Mouse (Mus musculus) cerebellum, adult 11 months (tissue): ENCODE results near the gene Gm21903.
"Not testable (repeated sequence)": the region's sequence is repeated elsewhere in the genome, so short reads cannot be mapped to it uniquely, and the experiment has no call there.

Experiments used
- DNase-seq: peaks from one replicate; pipeline ENCODE4 v3.0.0; 2022

Gm21903 gene

DNA sequence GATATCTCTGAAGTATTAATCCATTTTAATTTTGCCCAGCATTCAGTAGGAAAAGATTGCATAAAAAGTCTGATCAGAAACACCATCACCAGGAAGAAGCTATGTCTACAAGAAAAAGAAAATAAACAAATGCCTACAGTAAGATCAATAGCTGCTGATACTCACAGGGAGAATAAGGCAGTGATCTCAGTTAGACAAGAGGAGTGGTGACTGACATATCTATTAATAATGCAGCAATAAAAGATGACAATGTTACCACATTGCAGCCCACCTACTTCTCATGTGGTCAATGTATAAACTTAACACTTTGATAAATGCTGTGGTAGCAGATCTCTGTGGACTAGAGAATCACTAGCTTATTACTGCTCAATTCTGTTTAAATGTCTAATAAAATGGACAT, at the start of gene Gm21903:
Gm21903 (minus strand) TSS at position 101 of the 400 bp plus-strand sequence.
- no peak for DNase-seq

DNA sequence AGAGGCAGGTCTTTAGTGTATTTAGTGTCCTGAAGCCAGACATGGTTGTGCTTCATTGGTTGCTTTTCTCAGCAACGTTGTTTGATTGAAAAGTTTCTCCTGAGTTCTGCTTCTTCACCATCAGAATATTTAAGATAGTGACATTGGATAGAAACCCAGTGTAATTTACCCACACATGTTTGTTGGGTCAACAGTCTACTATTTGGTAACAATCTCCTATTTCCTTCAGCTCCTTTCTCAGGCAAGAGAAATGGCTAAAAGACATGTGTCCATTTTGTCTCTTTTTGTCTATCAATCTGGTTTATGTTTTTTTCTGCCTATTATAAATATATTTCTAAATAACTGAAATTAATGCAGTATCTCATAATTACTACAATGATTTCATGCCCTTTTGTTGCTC, 33.8 kb upstream of the Gm21903 start, which contains the start of gene Esp23:
Esp23 (minus strand) TSS at position 101 of the 400 bp plus-strand sequence.
- DNase-seq: no peak

DNA sequence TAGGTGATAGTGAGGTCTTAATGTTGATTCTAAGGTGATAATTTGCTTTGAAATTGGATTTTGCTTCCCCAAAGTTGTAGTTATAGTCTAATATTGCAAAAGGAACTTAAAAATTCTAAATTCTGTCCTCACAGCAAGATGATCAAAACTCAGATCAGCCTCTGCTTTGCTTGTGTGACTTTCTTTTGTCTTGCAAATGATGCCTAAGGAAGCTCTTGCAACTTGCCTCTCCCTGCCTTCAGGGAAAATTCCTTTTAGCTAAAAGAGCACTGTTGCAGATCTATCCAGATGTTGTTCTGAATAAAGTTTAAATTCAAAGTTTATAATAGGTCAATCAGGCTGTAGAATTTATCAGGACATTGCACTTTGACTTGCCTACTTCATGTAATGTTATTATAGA, 20.5 kb upstream of the Gm21903 start:
- no peak for DNase-seq

DNA sequence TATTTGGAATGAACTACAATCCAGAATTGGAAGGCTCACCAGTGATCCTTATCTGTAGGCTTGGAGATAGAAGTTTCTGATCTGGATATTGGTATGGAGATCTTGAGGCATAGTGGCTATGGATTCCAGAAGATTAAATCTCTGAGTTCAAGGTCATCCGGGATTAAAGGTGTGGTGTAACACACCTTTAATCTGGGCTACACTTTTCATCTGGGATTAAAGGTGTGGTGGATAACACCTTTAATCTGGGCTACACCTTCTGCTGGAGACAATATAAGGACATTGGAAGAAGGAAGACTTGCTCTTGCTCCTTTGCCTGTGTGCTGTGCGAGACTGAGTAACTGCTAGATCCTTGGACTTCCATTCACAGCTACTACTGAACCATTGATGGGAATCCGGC, 6.7 kb downstream of the Gm21903 start, which contains the start of gene Esp24:
Esp24 (plus strand) TSS at position 301 of the 400 bp plus-strand sequence.
- DNase-seq: not testable (repeated sequence)

DNA sequence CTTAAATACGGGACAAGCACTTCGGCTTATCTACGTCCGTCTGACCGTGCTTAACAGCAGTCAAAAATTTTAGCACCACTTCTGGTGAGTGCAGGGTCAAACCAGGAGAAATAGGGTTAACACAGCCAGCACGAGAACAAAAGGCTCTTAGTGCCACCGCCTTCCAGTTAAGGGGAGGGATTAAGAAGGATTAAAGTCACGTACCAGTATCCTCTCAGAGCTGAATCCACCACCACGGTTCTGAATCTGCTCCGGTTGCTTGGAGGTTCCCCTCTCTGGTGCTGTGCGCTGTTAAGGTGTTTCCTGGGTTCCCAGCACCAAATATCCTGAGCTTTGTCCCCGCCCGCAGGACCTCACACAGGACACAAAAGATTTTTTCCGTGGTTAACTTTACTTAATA, 26.0 kb downstream of the Gm21903 start:
- DNase-seq: no peak

DNA sequence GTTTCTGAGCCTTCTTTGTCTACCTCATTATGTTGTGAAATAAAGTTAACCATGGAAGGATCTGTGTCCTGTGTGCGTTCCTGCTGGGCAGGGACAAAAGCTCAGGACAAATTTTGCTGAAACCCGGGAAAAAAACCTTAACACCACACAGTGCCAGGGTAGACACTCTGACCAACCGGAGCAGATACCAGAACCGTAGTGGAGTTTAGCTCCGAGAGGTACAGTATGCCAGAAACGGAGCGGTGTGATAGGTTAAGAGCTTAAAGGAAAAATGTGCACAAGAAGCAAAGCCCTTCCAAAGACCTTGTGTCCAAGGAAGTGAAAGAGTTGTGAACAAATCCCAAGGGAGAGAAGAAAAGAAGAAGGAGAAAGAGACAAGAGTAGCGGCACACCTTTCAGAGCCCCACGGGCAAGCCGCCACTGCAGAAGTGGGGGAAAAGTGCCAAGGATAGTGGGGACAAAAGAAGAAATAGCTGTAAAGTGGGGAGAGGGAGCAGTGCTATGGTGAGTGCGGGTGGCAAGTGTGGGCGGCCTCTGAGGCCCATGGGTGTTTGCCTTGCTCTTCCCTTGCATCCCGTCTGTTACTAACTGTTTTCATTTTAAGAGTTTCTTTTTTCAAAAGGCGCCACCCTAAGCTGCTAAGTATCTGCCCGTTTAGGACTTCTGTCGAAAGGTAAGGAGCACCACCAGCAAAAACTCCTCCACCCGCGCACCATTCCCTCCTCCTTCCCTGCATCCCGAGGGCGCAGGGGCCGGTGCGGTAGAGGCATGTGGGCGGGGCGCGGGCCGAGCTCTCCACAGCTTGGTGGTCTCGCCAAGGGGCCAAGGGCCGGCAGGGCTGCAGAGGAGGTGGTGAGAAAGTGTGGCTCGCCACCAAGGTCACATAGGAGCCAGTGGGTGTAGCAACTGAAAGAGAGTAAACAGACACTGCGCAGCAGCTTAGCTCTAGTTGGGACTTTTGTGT, 32.2 kb downstream of the Gm21903 start:
- DNase-seq: no peak

DNA sequence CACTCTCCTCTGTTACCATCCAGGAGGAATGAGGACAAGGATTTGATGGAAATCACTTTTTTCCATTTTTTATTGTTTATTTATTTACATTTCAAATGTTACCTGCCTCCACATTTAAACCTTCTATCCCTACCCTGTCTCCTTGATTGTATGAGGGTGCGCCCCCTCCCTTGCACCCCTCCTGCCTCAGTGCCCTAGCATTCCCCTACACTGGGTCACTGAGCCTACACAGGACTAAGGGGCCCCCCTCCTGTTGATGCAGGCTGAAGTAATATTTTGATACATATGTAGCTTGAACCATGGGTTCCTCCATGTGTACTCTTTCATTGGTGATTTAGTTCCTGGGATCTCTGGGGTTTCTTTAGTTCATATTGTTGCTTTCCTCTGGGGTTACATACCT, 33.3 kb downstream of the Gm21903 start:
- DNase-seq: no peak
